Mouse (Mus musculus) cortical plate, adult 2 months (tissue): Measurements from ENCODE around the gene Stil. TPM values are rescaled to one million over a fixed set of nuclear protein-coding genes. Genes with fewer than 3 reads are reported as not detected.
"Not testable (repeated sequence)": the region's sequence is repeated elsewhere in the genome, so short reads cannot be mapped to it uniquely, and the experiment has no call there.

Source experiments
- H3K27ac ChIP-seq: fragments of 200-500 bp; 2 replicates; pipeline ENCODE4 v1.5.1; 2012; ENCODE audit warnings: low read length, control low read depth, inconsistent platforms; ENCODE audit not compliant: insufficient read depth
- H3K4me1 ChIP-seq: fragments of 200-500 bp; 2 replicates; pipeline ENCODE4 v1.6.1; 2011; ENCODE audit warnings: low read length; ENCODE audit not compliant: control insufficient read depth, insufficient read depth
- H3K4me3 ChIP-seq: fragments of 200-500 bp; 2 replicates; pipeline ENCODE4 v1.5.1; 2011; ENCODE audit warnings: mild to moderate bottlenecking, low read length, control low read depth; ENCODE audit not compliant: insufficient read depth
- CTCF ChIP-seq: fragments of 200-500 bp; IDR thresholded peaks from 2 replicates; pipeline ENCODE4 v1.5.1; 2011; ENCODE audit warnings: mild to moderate bottlenecking, control low read depth, low read length; ENCODE audit not compliant: insufficient read depth; ENCODE audit errors: extremely low read depth
- POLR2A ChIP-seq: fragments of 200-500 bp; IDR thresholded peaks from 2 replicates; pipeline ENCODE4 v1.6.1; 2011; ENCODE audit warnings: mild to moderate bottlenecking, low read length, control low read depth; ENCODE audit not compliant: insufficient read depth; ENCODE audit errors: extremely low read depth
- polyA plus RNA-seq: library from polyadenylated mRNA; depleted of rRNA; stranded (reverse); fragments of >200 nt; gene quantifications from 2 replicates; pipeline ENCODE4 v1.2.3, GENCODE M21; 2012; rRNA removed

Gene Stil
- 0.36 and 0.58 TPM in 2 replicates for polyA plus RNA-seq

- TF ChIP-seq CTCF (no peak), POLR2A (peak; percentile 73)
- H3K4me1 ChIP-seq, result no peaks in the 10 kb centered on the region
Measured at GRCm38 (mm10) chr4:114999773-115000428, at the start of gene Stil. TSS of gene Stil (plus strand) at chr4:115000159.

DNA sequence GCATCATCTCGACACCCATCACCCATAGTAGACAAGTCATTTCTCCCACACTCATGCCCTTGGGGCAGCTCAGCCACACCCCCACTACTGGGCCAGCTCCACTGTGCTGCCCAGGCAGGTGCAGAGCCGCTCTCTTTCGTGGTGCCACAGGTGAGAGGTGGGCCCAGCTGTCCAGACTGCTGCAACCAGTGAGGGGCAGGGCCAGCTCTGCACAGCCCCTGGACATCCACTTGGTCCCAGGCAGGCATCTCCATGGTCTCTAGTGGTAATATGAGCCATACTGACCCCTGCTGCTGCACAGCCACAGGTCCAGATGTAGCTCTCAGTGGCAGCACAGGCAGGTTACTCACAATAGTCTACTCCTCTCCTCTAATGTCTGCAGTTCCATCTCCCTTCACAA, 46.8 kb upstream of the Stil start:
- no peak overlapping the region for H3K27ac ChIP-seq
- no peak for TF ChIP-seq POLR2A
- no peak for TF ChIP-seq CTCF
- H3K4me3 ChIP-seq, result no peak overlapping the region
- H3K4me1 ChIP-seq, result no peaks in the 10 kb centered on the region

More at GRCm38 (mm10) chr4:114999773-115000428, at the start of gene Stil:
- H3K27ac ChIP-seq, result peak within 1 kb of the TSS; percentile 79
- H3K4me3 ChIP-seq, result peak within 1 kb of the TSS; percentile 47

- Histone ChIP-seq H3K27ac (no peak overlapping the region), H3K4me1 (no peaks in the 10 kb centered on the region), H3K4me3 (no peak overlapping the region)
- no peak for TF ChIP-seq CTCF
- TF ChIP-seq POLR2A, result no peak
Measured at GRCm38 (mm10) chr4:114957403-114957802, 42.6 kb upstream of the Stil start.

DNA sequence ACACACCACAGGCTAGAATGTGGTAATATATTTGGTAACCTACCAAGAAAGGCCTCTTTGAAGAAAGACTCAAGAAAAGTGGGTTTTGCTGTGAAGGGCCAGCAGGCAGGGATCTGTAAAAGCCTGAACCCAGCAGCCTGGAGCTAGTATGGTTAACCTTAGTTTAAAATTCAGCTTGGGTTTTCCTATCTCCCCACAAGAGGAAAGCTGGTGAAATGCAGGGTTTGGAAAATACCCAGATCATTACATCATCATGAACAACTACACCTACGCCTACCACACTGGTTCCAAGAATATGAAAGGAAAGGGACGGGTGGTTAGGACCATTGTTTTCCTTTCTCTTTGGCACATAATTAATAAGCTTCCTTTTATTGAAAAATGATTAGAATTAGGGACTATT, 41.7 kb upstream of the Stil start:
- Histone ChIP-seq H3K27ac (no peak overlapping the region), H3K4me3 (no peak overlapping the region), H3K4me1 (no peaks in the 10 kb centered on the region)
- TF ChIP-seq CTCF (no peak), POLR2A (no peak)

DNA sequence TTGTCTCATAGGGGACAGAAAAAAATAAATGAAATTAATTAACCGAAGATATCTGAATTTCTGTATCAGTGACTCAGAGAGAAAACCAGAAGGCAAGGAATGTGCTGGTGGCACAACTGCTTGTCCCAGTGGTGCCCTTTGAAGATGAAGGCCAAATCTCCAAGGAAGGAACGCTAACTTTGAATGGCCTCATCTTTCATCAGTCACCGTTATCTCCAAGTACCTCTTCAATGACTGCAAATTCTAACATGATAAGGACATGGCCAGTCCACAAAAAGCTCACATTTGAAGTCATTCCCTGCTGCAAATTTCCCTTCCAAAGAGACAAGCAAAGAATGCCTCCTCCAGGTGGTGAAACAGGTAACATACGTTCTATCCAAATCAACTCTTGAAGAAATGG, 41.2 kb upstream of the Stil start:
- Histone ChIP-seq H3K4me1 (no peaks in the 10 kb centered on the region), H3K4me3 (no peak overlapping the region), H3K27ac (no peak overlapping the region)
- TF ChIP-seq POLR2A (no peak), CTCF (no peak)

- Histone ChIP-seq H3K27ac (no peak overlapping the region), H3K4me1 (no peaks in the 10 kb centered on the region), H3K4me3 (no peak overlapping the region)
- no peak for TF ChIP-seq CTCF
- no peak for TF ChIP-seq POLR2A
Measured at GRCm38 (mm10) chr4:114959533-114959932, 40.4 kb upstream of the Stil start.

DNA sequence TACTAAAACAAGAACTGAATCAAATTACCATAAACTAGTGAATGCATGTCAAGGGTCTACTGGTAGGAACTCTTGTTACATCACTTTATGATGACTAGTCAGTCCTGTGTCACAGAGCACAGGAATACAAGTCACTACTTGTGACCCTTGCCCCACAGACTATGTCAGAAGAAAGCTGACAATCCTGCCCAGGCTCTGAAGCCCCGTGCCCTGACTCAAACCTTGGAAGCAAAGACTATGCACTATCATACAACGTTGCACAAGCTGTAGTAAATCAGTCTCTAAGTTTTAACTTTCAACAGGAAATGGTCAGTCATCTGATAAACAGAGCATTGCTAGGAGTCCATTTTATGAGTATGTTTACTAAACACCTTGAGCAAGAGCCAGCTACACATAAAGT, 39.1 kb upstream of the Stil start:
- H3K27ac ChIP-seq, H3K4me3 ChIP-seq, H3K4me1 ChIP-seq: not testable (repeated sequence)

DNA sequence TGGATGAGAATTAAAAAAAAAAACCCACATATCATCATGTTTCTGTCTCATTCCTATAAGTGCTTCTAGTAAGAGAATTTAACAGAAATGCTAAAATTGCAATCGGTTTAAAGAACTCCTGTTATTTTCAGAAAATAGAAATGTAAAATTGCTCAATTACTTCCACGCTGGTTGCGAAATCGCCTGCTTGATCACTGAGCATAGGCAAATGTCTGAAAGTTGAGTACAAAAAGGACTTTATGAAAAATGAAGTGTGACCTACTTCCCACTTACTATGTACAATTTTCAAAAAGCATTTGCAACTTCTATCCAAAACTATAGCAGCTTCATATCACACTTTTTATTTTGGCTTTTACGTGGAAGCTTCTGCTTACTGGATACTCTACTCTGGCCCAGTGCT, 29.2 kb upstream of the Stil start:
- TF ChIP-seq POLR2A, result no peak
- no peak for TF ChIP-seq CTCF
- H3K4me1 ChIP-seq, result no peaks in the 10 kb centered on the region

DNA sequence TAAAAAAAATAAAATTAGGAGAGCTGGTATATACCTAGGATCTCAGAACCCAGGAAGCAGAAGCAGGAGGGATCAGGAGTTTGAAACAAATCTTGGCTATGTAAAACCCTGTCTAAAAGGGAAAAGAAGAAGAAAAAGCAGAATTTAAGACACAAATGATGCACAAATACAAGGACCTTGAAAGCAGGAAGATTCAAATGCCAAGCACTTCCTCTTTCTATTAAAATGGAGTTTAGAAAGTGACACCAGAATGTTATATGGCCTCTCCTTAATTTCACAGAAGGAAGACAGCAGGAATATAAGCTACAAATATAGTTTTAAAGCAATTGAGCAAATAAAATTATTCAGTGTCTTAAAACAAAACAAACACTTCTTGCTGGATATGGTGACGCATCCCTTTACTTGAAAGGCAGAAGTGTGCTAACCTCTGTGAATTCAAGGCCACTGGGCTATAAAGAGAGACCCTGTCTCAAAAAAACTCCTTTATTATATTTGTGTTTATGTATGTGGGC, 26.7 kb upstream of the Stil start:
- H3K27ac ChIP-seq, result no peak overlapping the region
- H3K4me1 ChIP-seq, result no peaks in the 10 kb centered on the region
- no peak overlapping the region for H3K4me3 ChIP-seq
- no peak for TF ChIP-seq CTCF
- no peak for TF ChIP-seq POLR2A

More for the DNA sequence above, 29.2 kb upstream of the Stil start:
- Histone ChIP-seq H3K4me3 (no peak overlapping the region), H3K27ac (no peak overlapping the region)

DNA sequence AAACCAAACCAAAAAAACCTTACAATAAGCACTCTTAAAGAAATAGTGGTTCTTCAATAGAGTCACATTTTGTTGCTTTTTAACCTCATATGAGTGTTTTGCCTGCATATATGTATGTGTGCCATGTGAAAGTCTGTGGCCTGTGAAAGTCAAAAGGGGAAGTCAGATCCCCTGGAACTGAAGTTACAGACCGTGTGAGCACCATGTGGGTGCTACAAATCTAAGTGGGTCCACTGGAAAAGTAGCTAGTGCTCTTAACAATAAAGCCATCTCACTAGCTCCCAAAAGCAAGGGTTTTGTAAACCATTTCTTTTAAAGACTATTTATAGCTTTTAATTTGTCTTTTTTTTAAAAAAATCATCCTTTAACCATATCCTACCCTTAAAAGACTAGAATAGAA, 17.3 kb upstream of the Stil start:
- Histone ChIP-seq H3K4me1 (peaks cover 2% of the 10 kb centered on the region), H3K27ac (no peak overlapping the region), H3K4me3 (no peak overlapping the region)
- TF ChIP-seq CTCF (no peak), POLR2A (no peak)

DNA sequence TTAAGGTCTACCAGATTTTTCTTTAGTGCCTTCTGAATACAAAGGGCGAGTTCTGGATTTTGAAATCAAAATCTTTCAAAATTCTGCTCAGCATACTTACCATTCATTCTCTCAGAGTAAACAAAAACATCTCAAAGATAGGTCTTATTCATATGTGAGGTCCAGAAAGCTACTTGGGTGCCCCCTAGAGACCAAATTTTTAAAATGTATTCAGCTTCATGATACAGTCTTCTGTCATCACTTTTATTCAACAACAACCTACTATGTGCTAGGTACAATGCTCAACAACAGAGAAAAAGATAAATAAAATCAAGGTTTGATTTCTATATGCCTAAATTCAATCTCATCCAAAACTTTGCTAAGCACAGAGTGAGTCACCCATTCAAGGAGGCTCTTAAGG, 16.9 kb upstream of the Stil start:
- TF ChIP-seq CTCF, result no peak
- no peak for TF ChIP-seq POLR2A
- no peak overlapping the region for H3K4me3 ChIP-seq
- no peak overlapping the region for H3K27ac ChIP-seq
- H3K4me1 ChIP-seq, result peaks cover 2% of the 10 kb centered on the region
